Mouse (Mus musculus) frontal cortex, postnatal 25 days (tissue): ENCODE measurements at regions not wholly inside any gene's neighbourhood (a gene's known extent, or its start where the extent isn't known, plus 50 kb on each side); places are given as distances from the start of the nearest gene placed in this dataset.

ENCODE experiments used
- DNase-seq, 2 experiments: peaks; one replicate each; pipeline ENCODE4 v3.0.0; 2022; ENCODE audit warnings: low spot score in 2 of 2

DNA sequence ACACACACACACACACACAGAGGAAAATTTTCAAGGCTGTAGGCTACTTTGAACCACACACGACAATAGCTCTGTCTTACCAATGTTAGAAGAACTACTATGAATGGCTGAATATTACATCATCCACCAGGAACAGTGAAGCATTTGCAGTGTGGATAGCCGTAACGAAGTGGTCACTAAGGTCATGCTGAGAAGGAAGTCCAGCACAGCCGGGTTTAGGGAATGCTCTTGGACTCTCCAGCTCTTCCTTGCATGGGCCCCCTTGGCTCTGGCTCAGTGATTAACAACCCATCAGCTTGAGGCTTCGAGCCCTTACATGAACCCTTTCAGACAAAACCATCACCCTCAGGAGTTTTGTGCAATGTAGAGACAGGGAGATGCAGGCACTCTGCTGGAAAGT is 245.3 kb downstream of the Adamts20 start:
- DNase-seq: no peak

DNA sequence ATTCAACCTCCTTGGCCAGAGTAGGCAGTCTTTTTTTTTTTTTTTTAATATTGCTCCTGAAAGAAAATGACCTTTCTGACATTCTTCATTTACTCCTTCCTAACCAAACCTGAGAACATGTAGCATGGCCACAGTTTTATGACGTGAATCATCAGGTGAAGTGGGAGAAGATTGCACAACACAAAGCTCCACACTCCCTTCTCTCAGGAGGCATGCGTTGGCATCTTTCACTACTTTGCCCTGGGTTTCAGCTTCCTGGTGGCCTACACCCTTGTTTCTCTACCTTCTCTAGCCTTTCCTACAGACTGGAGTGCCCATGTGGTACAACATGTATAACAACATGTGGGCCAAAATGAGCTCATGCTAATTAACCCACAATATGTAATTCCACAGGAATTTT is 248.5 kb downstream of the Adamts20 start:
- no peak for DNase-seq

DNA sequence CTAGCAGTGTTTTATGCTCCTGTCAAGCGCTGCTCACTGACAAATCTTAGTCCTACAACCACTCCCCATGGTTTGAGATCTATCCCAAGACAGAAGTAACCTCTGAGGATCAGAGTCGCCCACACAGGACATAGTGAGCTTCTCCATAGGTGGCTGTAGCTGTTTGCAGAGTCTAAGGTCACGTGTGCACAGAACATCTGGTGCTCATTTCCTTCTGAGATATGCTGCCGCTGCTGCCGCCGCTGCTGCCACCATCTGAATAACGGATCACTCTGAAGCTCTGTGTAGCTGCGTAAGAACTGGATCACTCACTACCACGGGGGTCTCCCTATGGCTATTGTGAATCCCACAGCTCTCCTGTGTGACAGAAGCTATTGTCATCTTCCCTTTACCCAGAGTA is 250.8 kb downstream of the Adamts20 start:
- no peak for DNase-seq

DNA sequence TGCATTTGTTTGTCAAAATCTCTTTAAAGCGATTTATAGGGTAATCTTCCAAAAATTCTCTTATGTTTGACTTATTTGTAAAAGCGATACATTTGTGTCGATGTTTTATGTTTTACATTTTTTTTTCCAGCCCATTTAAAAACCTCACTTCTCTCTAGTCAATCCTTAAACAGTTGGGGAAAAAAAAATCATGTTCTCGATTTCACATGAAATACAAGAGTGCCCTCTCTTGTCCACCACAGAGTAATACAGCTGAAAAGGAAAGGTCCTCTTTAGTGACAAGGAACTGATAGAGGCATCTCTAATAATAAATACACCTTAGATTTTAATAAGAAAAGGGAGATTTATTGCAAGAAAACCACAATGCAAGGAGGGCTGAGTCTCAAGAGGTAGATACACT is 251.8 kb downstream of the Adamts20 start:
- DNase-seq: no peak

DNA sequence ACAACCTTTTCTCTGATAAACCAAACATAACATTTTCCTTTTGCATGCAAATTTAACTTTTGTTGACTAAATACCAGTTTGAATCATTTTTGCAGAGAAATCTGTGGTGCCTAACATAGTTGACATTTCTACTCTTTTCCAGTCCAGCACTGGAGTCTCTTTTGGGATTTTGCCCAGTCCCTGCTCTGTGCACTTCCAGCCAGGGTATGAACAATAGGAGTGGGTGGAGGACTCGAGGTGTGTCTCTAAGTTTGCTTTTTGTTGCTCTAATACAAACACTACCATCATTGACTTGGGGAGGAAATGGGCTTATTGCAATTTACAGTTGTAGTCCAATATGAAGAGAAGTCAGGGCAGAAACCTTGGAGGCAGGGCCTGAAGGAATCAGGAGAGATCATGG is 256.7 kb downstream of the Adamts20 start:
- DNase-seq: no peak

DNA sequence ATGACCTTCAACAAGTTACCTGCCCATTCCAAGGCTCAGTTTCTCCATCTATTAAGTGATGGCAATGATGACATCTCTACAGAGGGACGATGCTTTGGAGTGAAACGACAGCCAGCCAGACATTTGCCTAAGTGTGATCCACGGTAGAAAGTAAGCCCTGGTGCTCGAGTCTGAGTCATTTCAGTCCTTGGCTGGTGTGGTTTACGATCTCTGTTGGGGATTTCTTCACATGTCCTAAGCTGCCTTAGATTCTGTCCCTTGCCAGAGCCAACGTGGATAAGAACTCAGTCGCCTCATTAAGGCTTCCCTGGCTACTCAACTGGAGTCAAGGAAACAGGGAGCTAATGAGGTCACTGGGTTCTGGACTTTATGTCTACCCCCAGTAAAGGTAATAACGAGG is 258.8 kb downstream of the Adamts20 start:
- no peak for DNase-seq

DNA sequence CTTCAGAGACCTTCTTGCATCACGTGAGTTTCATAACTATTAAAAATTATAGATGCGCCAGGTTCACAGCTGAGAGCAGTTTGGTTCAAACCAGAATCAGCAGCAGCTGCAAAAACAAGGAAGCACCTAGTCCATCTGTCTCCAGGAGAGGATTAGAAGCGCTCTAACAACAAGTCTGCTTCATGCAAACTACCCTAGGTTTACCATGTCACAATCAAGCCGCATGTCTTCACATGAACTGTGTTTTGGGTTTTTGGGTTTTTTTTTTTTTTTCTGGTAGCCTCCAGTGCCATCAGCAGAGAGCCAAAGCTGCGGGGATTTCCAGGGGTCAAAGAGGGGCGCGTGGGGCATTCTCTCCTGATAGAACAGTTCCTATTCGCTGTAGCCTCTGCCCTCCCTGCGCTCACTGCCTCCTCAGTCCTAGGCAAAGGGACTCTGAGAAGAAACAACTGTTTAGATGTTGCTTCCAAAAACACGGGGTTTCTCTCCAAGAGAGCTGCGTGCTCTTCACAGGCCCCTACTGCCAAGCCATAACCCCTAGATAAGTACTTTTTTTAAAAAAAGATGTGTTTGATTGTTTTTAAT is 259.8 kb downstream of the Adamts20 start:
- DNase-seq: no peak

DNA sequence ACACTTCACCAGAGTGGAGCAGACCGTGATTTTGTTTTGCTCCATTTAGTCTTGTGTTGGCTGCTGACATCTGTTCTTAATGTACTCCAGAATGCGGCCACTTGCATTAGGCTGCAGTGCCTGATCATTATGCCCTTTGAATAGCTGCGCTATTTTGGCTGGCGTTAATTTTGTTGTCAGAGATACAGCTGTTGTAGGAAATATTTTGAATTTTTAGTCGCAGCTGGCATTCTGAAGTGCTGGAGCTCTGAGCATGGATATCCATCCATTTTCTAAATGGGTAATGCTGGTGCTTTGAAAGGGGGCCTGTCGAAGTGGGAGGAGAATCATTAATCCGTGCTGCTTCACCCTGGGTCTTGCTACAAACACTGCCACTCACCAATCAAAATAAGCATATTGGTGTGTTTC is 275.1 kb downstream of the Adamts20 start:
- DNase-seq: no peak

DNA sequence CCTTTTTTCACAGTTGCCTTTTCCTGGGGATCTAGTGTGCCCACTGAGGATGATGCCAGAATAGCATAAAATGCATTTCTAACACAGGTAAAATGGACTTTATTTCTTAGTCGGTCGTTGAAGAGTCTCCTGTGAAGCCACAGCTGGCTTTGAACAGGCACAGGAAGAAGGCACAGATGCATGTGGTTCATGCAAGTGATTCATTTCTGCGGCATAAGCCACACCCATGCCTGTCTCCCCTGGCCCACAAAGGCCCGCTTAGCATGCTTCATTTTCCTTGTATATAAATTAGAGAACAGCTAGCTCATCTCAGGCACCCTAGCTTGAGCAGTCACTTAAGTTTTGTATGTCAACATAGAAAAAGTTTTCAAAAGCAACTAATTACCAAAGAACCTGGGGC is 277.6 kb downstream of the Adamts20 start:
- DNase-seq: no peak

DNA sequence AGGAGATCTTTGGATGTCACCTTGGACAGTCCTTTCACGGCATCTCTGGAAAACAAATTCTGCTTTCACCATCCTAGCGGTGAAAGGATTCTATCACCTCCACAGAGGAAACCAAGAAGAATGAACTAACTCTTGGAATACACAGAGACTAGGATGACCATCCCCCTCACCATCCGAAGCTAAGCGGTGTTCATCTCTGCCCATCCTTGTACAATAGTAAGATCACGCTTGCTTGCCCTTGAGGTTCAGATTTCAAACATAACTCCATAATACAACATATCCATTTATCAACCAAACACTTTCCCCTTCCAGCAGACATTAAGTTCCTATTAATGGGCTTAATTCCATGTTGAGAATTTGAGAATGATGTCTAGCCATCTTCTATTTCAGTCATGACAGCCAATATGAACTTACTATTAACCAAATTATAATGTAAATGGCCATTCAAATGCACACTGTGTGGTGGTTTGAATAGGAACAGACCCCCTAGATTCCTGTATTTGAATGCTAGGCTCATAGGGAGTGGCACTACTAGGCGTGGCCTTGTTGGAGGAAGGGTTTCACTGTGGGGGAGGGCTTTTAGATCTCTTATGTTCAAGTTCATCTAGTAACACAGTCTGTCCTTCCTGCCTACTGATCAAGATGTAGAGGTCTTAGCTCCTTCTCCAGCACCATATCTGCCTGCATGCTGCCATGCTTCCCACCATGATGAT is 281.4 kb downstream of the Adamts20 start:
- no peak for DNase-seq

DNA sequence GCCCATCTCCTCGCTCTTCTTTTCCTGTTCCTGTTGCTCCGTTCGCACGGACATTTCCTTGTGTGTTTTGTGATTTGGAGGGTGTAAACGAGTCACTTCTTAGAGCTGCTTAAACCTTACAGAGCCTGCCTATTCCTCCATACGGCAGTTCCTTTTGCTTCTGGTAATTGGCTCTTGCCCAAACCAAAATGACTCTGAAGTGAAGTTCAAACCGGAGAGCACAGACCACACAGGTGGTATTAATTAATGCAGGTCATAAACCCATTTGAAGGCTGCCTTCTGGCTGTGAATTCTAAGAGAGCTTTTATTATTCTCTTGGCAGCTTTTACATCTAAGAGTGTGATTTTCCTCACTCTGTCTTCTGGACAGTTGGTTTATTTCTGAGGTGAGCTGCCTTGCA is 291.1 kb downstream of the Adamts20 start:
- DNase-seq: no peak

DNA sequence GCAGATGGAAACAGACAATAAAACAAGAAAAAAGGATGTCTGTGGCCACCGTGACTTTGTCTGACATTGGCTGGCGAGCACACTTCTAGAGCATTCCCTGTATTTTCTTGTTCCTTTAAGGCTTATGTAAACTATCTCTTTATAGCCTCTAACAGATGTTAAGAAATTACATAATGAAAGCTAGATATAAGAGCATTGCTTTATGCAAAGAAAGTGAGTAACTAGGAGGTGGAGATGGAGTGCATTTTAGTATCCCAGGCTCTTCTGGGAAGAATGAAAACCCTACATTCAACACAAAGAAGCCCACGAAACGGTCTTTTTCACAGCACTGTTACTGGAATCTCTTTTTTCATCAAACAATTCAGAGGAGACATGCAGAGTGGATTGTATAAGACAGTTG is 304.4 kb downstream of the Adamts20 start:
- DNase-seq: peak in 1 of 2 experiments; percentile 7

DNA sequence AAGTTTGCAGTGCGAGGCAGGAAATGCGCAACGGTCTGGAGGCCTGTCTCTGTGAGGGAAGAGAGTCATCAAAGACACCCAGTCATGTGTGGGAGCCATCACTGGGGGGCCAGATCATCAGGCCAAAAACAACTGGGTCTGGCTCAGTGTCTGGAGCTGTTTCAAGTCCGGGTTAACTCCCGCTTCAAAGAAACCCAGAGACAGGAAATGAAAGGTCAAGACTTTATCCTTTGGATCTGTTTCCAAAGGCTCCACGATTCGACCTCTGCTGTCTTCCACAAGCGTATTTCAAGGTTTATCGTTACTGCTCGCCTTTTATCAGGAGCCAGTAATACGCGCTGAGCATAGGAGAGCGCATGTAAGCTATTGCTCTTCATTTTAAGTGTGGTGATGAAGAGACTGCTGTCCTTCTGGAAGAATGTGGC is 325.7 kb downstream of the Adamts20 start:
- DNase-seq: no peak

DNA sequence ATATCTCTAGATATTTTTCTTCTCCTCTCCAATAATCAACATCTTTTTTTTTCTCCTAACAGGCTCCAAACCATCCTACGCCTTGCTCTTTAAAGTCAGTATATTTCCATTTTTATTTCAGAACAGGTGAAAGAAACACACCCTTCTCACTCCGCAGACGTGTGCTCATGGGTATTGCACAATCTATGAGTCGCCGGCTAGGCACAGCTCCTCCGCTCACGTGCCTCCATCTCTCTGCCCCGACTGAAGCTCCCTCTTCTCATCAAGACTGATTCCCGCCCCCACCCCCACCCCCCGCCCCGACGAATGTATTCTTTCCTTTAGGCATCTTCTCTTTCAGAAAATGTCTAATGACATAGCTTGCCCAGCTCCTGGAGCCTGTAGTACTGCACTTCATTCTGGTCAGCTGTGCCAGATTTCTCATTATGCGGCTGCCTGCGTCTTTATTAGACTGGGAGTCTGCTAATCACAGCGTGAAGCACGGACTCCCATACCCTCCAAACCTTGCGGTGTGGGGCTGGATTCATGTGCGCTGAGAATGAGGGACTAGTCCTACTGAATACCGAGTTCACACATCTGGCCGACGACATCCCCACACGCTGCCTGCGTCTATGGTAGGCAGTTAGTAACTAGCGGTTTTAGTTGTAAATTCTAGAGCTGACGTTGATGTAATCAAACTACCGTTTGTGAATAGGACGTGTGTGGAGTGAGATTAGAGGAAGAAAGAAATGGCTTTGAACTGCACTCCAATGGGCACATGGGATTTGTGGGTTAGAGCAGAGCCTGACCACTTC is 327.9 kb downstream of the Adamts20 start:
- DNase-seq: no peak

DNA sequence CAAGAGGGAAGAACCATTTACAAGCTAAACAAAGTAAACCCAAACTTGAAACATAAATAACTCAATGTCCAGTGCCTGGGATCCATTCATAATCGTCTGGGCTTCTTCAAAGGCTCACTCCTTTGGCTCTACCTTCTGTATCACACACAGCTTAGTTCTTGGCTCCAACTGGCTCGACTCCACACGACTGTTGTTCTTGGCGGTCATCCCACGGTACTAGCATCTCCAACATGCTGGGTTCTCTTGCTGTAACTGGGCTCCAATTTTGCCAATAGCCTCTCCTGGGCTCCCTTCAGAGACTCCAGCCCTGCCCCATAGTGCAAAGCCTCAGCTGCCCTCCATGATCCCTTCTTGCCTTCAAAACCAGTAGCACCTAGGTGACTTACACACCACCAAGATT is 352.4 kb downstream of the Adamts20 start:
- DNase-seq: no peak

DNA sequence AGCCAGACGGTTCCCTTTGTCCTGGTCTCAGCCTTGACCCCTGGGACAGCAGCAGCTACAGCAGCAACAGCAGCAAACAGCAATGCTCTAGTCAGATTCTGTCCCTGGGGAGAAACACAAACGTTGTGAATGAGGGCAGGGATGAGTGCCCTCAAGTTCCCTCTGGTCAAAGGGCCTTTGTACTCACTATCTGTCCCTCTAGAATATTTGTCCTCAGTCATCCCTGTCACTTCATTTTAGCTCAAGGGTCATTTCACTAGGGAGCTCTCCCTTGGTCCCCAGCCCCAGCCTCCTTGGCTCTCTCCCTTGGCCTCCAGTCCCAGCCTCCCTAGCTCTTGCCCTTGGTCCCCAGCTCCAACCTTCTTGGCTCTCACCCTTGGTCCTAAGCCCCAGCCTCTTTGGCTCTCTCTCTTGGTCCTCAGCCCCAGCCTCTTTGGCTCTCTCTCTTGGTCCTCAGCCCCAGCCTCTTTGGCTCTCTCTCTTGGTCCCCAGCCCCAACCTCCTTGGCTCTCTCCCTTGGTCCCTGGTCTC is 358.0 kb downstream of the Adamts20 start:
- DNase-seq: no peak

DNA sequence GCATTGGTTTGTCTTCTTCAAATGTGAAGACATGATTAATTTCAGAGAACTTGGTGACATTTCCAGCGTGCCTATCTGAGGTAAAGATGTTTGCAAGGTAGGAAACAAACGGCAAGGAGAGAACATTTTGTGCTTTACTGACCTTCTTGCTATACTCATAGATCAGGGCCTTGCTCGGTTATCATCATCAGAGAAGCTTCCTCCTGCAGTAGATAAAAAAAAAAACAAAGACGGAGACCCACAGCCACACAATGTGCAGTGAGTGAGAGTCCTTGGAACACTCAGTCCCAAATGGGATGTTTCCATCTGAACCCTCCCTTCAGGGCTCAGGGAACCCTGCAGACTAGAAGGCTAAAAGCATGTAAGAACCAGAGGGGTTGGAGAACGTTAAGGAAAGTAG is 374.6 kb downstream of the Adamts20 start:
- no peak for DNase-seq

DNA sequence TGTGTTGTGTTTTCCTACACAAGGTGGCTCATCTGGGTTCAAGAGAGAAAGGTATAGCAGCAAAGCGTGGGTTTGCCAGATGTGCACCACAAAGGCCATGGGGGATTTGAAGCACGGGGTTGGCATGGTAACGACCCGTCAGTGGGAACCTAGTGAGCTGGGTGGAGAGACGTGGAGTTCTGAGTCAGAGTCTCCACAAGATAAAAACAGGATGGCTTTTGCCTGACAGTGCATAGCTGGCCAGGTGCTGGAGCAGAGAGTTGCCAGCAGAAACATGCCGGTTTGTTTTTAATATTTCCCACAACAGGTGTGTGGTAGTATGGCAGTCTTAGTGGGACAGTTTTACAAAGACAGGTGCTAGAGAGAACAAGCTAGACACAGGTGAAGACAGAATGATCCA is 375.4 kb downstream of the Adamts20 start:
- no peak for DNase-seq

DNA sequence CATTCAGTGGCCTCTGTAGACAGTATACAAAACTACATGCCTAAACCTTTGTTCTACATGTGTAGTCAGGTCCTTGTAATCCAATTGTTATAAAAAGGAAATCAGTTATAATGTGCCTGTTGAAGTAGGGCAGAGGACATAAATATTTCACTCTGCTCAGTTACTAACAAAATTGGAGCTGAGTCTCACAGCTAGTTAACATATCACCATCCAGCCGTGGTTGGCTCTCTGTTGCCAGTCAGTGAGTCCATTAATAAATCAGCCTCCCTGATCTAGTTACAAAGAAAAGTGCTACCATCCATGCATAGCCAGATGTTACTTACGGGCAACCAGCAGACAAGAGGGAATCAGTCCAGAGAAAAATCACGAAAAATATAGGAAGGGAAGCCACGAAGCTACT is 382.8 kb downstream of the Adamts20 start:
- no peak for DNase-seq

DNA sequence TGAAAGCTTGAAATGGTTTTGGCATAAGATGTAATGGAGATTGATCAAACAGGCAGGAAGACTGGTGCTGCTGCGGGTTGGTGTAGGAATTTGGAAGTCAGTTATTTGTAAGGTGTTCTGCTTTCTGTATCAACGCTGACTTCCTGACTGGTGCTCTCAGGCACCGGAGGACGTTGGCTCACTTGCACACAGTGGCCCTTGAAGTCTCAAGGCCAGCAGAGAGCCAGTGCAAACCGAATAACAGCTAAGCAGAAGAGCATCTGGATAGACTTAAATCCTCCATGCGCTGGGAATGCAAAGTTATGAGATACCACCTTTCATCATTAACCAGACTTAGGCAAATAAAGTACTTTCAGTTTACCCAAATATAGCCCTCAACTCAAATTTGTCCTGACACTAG is 388.2 kb downstream of the Adamts20 start:
- no peak for DNase-seq

DNA sequence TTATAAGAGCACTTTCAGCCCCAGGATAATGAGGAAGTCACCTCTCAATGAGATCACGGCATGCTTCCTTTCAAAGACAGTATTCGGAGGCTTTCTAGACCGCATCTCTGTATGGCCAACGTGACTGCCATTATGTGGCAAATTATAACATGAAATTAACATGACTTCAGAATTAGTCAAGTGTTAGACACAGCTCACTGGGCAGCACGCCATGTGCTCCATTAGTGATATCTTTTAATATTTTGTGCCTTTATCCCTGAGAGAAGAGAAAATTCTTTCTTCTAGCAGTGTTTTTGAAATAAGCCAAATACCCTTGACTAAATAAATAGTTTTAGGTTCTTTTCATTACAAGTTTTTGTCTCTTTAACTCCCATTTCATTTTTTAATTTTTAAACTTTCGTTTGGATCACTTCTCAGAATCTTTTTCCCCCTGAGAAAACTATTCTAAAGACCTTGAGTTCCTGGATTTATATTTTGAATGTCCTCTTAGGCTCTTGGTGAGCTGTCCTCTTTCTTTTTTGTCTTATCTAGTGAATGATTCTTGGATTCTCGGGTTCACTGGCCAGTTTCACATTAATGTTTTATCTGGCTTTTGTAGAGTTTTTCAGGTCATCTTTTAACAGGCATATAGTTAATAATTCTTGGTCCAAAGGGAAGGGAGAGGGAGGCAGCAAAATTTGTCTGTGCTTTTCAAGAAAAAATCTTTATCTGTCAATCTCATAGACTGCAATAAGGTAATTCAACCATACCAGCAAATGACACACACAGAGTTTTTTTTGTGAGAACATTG is 390.9 kb downstream of the Adamts20 start:
- DNase-seq: no peak

DNA sequence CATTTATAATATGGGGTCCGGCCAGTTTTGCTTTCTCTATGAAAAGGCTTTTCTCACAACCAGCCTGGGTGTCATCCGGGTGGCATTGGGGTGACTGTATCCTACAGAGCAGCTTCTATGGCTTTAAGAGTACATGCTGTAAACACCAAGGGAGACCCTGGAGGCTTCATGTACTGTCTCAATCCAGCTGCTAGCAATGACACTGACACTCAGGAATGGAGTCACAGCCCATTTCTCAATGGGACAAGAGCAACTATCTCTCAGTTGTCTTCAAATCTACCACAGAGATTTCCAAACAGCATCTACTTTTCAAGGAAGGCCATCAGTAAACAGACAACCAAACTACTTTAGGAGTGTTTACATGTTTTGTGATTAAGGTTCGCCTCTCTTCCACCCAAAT is 397.5 kb downstream of the Adamts20 start:
- DNase-seq: no peak
